Mouse (Mus musculus) C2C12 (cell line): ENCODE data around the gene Il17rd. TPM values are rescaled to one million over a fixed set of nuclear protein-coding genes. Genes with fewer than 3 reads are reported as not detected.

Source experiments
- H3K27me3 ChIP-seq: one replicate; pipeline ENCODE4 v1.6.1; 2011; ENCODE audit not compliant: control insufficient read depth, insufficient read depth, insufficient read length
- H3K36me3 ChIP-seq: one replicate; pipeline ENCODE4 v1.6.1; 2011; ENCODE audit not compliant: control insufficient read depth, insufficient read depth
- H3K4me3 ChIP-seq: one replicate; pipeline ENCODE4 v1.5.1; 2011; ENCODE audit warnings: mild to moderate bottlenecking, control low read depth; ENCODE audit not compliant: poor library complexity, insufficient read depth, severe bottlenecking
- H3K79me2 ChIP-seq: one replicate; pipeline ENCODE4 v1.6.1; 2011; ENCODE audit not compliant: control insufficient read depth, insufficient read depth
- H3K79me3 ChIP-seq: one replicate; pipeline ENCODE4 v1.6.1; 2011; ENCODE audit warnings: low read depth, control low read depth
- H3ac ChIP-seq: one replicate; pipeline ENCODE3; 2011; ENCODE audit warnings: low read depth; ENCODE audit not compliant: control insufficient read depth, insufficient read length
- CEBPB ChIP-seq: IDR thresholded peaks from one replicate; pipeline ENCODE4 v1.6.1; 2011; ENCODE audit warnings: low read depth, mild to moderate bottlenecking, control low read depth, moderate library complexity
- CTCF ChIP-seq: IDR thresholded peaks from one replicate; pipeline ENCODE4 v1.5.1; 2011; ENCODE audit not compliant: control insufficient read depth, insufficient read depth, insufficient read length
- FOSL1 ChIP-seq: IDR thresholded peaks from one replicate; pipeline ENCODE4 v1.8.0; 2011; ENCODE audit warnings: mild to moderate bottlenecking, low read length; ENCODE audit not compliant: poor library complexity, insufficient read depth, severe bottlenecking
- MAX ChIP-seq: IDR thresholded peaks from one replicate; pipeline ENCODE4 v1.6.1; 2011; ENCODE audit warnings: mild to moderate bottlenecking, control low read depth
- MYOD1 ChIP-seq: IDR thresholded peaks from one replicate; pipeline ENCODE4 v1.6.1; 2011; ENCODE audit warnings: low read depth; ENCODE audit not compliant: control insufficient read depth, insufficient read length
- MYOG ChIP-seq: IDR thresholded peaks from one replicate; pipeline ENCODE4 v1.6.1; 2011; ENCODE audit not compliant: control insufficient read depth, insufficient read length; ENCODE audit errors: extremely low read depth
- USF1 ChIP-seq: IDR thresholded peaks from one replicate; pipeline ENCODE4 v1.6.1; 2011; ENCODE audit warnings: low read depth, mild to moderate bottlenecking, control low read depth, moderate library complexity
- polyA plus RNA-seq: library from polyadenylated mRNA; unstranded; fragments of >200 nt; fragmentation: generic; extraction: Trizol; gene quantifications from one replicate; pipeline ENCODE4 v1.2.1, GENCODE M21; 2012; ENCODE audit warnings: missing spikeins

Gene Il17rd
- polyA plus RNA-seq, 1 experiment = 1.2 TPM

GRCm38 (mm10) chr14:27142680-27143079, 103.9 kb downstream of the Il17rd start:
- no peak overlapping the region for H3K4me3 ChIP-seq
- no peak overlapping the region for H3ac ChIP-seq
- no peaks in the 10 kb centered on the region for H3K27me3 ChIP-seq
- H3K79me3 ChIP-seq = no peaks in the 10 kb centered on the region
- no peaks in the 10 kb centered on the region for H3K79me2 ChIP-seq
- no peaks in the 10 kb centered on the region for H3K36me3 ChIP-seq
- TF ChIP-seq MAX = no peak
- no peak for TF ChIP-seq MYOD1
- TF ChIP-seq USF1 = no peak
- no peak for TF ChIP-seq CEBPB
- no peak for TF ChIP-seq FOSL1
- TF ChIP-seq MYOG = no peak
- TF ChIP-seq CTCF = no peak

GRCm38 (mm10) chr14:27145171-27146045, 106.7 kb downstream of the Il17rd start:
- Histone ChIP-seq H3K36me3 (no peaks in the 10 kb centered on the region), H3ac (no peak overlapping the region), H3K79me3 (no peaks in the 10 kb centered on the region), H3K4me3 (no peak overlapping the region), H3K79me2 (no peaks in the 10 kb centered on the region), H3K27me3 (no peaks in the 10 kb centered on the region)
- TF ChIP-seq CEBPB (no peak), MAX (no peak), MYOD1 (no peak), FOSL1 (no peak)

- H3K27me3 ChIP-seq = no peaks in the 10 kb centered on the region
- TF ChIP-seq MYOG (no peak), FOSL1 (no peak), CTCF (no peak), MAX (no peak), MYOD1 (no peak), USF1 (no peak)
- no peaks in the 10 kb centered on the region for H3K36me3 ChIP-seq
- H3K79me3 ChIP-seq = no peaks in the 10 kb centered on the region
- H3K79me2 ChIP-seq = no peaks in the 10 kb centered on the region
- no peak overlapping the region for H3ac ChIP-seq
- H3K4me3 ChIP-seq = no peak overlapping the region
These were observed 109.0 kb downstream of the Il17rd start for GRCm38 (mm10) chr14:27147726-27148125.

- H3ac ChIP-seq = no peak overlapping the region
- no peaks in the 10 kb centered on the region for H3K36me3 ChIP-seq
- no peaks in the 10 kb centered on the region for H3K79me3 ChIP-seq
- H3K27me3 ChIP-seq = no peaks in the 10 kb centered on the region
- H3K4me3 ChIP-seq = no peak overlapping the region
- TF ChIP-seq CEBPB (no peak), USF1 (no peak), MYOD1 (no peak), CTCF (no peak), MAX (no peak), FOSL1 (no peak), MYOG (no peak)
- no peaks in the 10 kb centered on the region for H3K79me2 ChIP-seq
These were observed 110.7 kb downstream of the Il17rd start for GRCm38 (mm10) chr14:27149401-27149800.

- no peak overlapping the region for H3ac ChIP-seq
- no peaks in the 10 kb centered on the region for H3K79me2 ChIP-seq
- TF ChIP-seq MYOG = no peak
- TF ChIP-seq CEBPB = no peak
- no peak for TF ChIP-seq FOSL1
- TF ChIP-seq USF1 = no peak
- TF ChIP-seq MYOD1 = no peak
- TF ChIP-seq CTCF = no peak
- no peak for TF ChIP-seq MAX
- H3K36me3 ChIP-seq = no peaks in the 10 kb centered on the region
- no peaks in the 10 kb centered on the region for H3K27me3 ChIP-seq
- H3K4me3 ChIP-seq = no peak overlapping the region
- no peaks in the 10 kb centered on the region for H3K79me3 ChIP-seq
These were observed 111.4 kb downstream of the Il17rd start for GRCm38 (mm10) chr14:27150011-27150640.
